Mouse (Mus musculus) kidney, adult 8-10 months (tissue): Measurements from ENCODE around the gene Polk.

Experiments used
- DNase-seq, 2 experiments: peaks; one replicate each; pipeline ENCODE4 v3.0.0; 2022

The Polk gene

GRCm38 (mm10) chr13:96528776-96529175 is 13.6 kb downstream of the Polk start:
- DNase-seq: peak; percentile 34 to 37

- DNase-seq: no peak
Measured at GRCm38 (mm10) chr13:96527856-96528255, 14.5 kb downstream of the Polk start.

GRCm38 (mm10) chr13:96527022-96527421 is 15.4 kb downstream of the Polk start:
- DNase-seq: no peak

- DNase-seq: no peak
Measured at GRCm38 (mm10) chr13:96521294-96521693, 21.1 kb downstream of the Polk start.

GRCm38 (mm10) chr13:96517335-96517734 is 25.0 kb downstream of the Polk start:
- no peak for DNase-seq

GRCm38 (mm10) chr13:96516249-96516648 is 26.1 kb downstream of the Polk start:
- DNase-seq: no peak

GRCm38 (mm10) chr13:96514154-96514942 is 28.0 kb downstream of the Polk start:
- no peak for DNase-seq

- DNase-seq: no peak
Measured at GRCm38 (mm10) chr13:96511893-96512292, 30.5 kb downstream of the Polk start.

- DNase-seq: no peak
Measured at GRCm38 (mm10) chr13:96511262-96511661, 31.1 kb downstream of the Polk start.

- DNase-seq: no peak
Measured at GRCm38 (mm10) chr13:96510635-96511034, 31.7 kb downstream of the Polk start.

GRCm38 (mm10) chr13:96507541-96507940 is 34.8 kb downstream of the Polk start:
- DNase-seq: no peak

GRCm38 (mm10) chr13:96506313-96506712 is 36.1 kb downstream of the Polk start:
- DNase-seq: no peak

GRCm38 (mm10) chr13:96505661-96506060 is 36.7 kb downstream of the Polk start:
- no peak for DNase-seq

GRCm38 (mm10) chr13:96499891-96500290 is 42.5 kb downstream of the Polk start:
- DNase-seq: no peak

GRCm38 (mm10) chr13:96496630-96497029 is 45.7 kb downstream of the Polk start:
- DNase-seq: no peak

GRCm38 (mm10) chr13:96490433-96490832 is 51.9 kb downstream of the Polk start, which contains the start of gene Gm17622:
TSS of gene Gm17622 (plus strand) at chr13:96490733.
- DNase-seq: no peak

GRCm38 (mm10) chr13:96487968-96488367 is 54.4 kb downstream of the Polk start:
- no peak for DNase-seq

GRCm38 (mm10) chr13:96487230-96487629 is 55.1 kb downstream of the Polk start:
- no peak for DNase-seq

GRCm38 (mm10) chr13:96478991-96479390 is 63.4 kb downstream of the Polk start:
- DNase-seq: no peak

GRCm38 (mm10) chr13:96477226-96477625 is 65.2 kb downstream of the Polk start:
- DNase-seq: no peak

- no peak for DNase-seq
Measured at GRCm38 (mm10) chr13:96470957-96471356, 71.4 kb downstream of the Polk start, which contains the start of gene Ankdd1b. TSS of gene Ankdd1b (minus strand) at chr13:96471198.

GRCm38 (mm10) chr13:96470556-96470955 is 71.8 kb downstream of the Polk start:
- DNase-seq: no peak

- no peak for DNase-seq
Measured at GRCm38 (mm10) chr13:96468678-96469077, 73.7 kb downstream of the Polk start.

- DNase-seq: no peak
Measured at GRCm38 (mm10) chr13:96465315-96465714, 77.1 kb downstream of the Polk start.

- no peak for DNase-seq
Measured at GRCm38 (mm10) chr13:96462644-96463043, 79.7 kb downstream of the Polk start.
